Mouse (Mus musculus) WW6 (cell line): ENCODE results near the gene D230025D16Rik.
A peak's percentile ranks its signal among the peaks of the same experiment; 100 is the strongest.

Experiments used
- DNase-seq: peaks from one replicate; pipeline ENCODE4 v3.0.0-alpha.2; 2013; ENCODE audit warnings: low read depth, low spot score

D230025D16Rik gene

DNA sequence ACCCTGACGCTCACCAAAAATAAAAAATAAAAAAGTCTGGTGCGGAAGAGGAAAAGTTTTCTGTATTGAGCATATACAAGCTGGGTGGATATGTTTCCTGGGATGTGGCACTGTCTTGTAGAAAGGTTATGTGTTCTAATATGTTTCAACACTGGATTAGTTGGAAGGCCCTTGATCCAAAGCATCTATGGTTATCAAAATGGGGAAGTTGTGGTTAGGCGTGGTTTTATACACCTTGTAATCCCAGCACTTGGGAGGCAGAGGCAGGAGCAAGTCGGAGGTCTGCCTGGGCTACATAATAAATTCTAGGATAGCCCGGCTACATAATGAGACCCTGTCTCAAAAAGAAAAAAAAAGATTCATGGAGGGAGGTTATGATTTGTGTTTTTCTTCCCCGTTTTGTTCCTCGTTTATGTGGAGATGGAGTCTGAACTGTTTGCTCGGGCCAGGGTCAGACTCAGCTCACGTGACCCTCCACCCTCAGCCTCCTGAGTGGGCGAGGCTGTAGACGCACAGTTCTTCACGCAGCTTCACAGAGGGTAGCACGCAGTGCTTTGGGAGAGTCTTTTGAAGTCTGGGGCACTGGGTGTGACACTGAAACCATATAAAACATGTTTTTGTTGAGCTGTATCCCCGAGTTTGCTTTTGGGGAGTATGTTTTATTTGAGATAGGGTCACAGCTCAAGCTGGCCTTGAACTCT, 12.6 kb downstream of the D230025D16Rik start:
- DNase-seq = no peak

DNA sequence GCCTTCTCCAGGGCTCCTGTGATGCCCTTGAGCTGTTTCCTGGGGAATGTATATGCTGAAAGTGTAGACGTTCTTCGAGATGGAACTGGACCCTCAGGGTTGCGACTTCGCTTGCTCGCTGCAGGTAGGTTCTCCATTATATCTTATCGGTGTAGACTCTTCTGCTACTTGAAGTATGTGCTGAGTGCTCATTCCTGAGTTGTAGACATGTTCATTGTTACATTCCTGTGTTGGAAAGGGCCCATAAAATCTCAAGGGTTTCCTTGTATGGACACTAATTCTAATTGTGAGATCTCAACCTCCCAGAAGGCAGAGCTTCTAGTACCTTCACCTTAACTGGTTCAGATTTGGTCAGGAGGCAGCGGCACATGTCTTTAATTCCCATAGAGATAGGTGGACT, 16.1 kb downstream of the D230025D16Rik start:
- DNase-seq = no peak

DNA sequence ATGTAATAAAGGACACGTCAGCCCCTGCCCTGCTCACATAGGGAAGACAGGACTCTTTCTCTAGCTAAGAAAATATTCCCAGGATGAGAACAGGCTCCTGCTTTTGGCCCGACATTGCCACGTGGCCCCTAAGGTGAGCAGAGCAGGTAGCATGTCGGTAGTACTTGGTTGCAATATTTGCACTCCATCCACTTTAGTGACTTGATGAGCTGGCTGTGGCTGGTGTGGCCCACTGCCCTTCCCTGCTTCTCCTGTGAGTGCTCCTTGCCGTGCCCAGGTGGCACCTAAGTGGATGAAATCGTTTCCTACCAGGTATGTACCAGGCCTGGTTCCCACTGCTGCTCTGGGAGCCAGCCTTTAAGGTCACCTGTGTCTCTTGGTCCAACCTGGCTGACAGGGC, 27.0 kb downstream of the D230025D16Rik start:
- no peak for DNase-seq

DNA sequence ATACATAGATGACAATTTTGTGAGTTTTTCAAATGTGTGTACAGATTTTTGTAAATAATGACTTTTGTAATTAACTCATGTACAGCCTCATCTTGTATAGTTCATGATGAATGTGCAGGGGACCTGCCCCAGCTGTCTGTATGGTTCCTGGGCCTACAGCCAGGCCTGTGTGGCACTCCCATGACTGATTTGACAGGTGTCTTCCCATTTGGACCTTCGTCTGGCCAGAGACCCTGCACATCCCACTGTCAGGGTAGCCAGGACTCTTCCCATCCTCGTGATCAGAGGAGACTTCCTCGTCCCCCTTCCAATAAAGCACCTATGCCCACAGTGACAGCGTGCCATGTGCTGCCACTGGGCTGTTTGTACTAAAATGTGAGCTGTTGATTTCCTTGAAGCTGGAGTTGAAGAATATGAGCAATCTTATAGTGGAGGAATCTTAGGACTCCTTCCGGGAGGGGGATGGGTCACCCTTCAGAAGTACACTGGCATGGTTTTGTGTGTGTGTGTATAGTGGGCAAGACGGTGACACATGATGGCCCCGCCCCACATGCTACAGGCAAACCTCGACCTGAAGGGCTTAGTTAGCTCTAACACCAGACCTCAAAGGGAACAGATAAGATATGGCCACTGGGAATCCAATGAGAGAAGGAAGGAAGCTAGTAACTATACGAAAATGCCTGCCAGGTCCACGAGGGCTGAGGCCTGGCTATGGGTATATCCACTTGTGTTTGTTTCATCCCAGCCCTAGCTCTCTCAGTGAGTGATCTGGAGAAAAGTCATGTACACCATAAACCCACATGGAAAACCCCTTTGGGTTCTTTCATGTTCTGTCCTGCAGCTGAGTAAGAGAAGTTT, 28.0 kb downstream of the D230025D16Rik start:
- no peak for DNase-seq

DNA sequence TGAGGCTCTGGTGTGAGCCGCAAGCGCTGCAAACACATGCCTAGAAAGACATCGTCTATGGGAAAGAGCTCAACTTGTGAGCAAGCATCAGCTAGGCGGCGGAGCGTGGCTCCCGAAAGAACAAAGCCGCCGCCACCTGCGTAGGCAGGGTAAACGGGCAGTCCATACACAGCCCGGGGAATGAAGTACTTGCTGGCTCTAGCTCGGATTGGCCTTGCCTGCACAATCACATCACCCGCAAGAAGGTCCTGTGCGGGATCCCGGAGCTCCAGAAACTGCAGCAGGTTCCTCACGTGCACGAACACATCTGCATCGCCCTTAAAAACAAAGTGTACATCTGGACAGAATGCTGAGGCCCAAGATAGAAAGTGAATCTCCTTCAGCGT, 28.8 kb downstream of the D230025D16Rik start:
- DNase-seq = no peak

DNA sequence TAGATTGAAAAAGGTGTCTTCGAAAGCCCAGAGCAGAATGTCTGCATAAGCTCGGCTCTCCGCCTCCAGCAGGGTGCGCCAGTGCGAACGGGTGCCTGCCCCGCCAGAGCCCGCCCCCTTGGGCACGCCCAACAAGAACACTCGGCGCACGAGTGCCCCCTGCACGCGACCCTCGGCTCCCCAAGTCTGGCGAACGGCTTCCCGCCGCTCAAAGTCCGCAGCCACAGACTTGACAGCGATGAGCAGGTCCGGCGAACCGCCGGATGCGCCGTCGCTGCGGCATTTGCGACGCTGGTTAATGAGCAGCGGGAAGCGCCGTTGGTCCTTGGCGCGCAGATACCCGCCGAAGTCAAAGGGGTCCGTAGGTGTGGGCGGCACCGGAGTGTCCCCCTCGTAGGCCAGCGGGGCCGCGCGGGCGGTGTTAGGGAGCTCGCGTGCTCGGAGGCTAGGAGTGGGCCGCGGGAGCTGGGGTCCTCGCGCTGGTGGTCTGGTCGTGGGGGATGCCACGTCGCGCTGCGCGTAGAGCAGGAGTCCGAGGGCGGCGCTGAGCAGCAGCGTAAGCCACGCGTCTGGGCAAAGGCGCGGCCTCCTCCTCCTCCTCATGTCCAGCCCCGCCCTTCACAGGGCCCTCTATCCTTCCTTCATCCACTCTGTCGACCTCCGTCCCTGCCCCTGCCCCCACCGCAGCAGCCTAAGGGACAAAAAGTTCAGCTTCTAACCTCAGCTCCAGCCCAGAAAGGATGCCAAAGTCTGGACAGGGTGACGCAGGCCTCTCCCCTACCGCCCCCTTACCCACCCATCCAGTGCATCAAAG, 29.4 kb downstream of the D230025D16Rik start:
- peak; percentile 91 for DNase-seq

DNA sequence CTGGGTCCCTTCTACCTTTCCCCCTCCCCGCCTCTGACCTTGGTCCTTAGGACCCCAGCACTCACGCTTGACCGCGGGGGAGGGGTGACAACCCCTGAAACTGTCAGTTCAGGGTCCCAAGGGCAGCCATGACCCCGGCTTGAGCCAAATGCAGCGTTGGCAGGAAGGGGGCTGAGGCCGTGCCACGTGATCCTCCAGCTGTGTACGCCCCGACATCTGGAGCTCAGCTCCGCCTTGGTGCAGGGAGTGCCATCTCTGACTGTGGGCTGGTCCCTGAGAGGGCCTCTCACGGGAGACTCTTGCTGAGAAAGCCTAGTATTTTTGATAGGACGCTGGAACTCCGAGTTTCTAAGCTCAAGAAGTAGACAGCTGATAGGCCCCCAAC, 30.0 kb downstream of the D230025D16Rik start, which contains the start of gene B3gnt9:
Gene B3gnt9, minus strand, starts transcription at position 188 of the 385 bp plus-strand sequence.
- DNase-seq = no peak

DNA sequence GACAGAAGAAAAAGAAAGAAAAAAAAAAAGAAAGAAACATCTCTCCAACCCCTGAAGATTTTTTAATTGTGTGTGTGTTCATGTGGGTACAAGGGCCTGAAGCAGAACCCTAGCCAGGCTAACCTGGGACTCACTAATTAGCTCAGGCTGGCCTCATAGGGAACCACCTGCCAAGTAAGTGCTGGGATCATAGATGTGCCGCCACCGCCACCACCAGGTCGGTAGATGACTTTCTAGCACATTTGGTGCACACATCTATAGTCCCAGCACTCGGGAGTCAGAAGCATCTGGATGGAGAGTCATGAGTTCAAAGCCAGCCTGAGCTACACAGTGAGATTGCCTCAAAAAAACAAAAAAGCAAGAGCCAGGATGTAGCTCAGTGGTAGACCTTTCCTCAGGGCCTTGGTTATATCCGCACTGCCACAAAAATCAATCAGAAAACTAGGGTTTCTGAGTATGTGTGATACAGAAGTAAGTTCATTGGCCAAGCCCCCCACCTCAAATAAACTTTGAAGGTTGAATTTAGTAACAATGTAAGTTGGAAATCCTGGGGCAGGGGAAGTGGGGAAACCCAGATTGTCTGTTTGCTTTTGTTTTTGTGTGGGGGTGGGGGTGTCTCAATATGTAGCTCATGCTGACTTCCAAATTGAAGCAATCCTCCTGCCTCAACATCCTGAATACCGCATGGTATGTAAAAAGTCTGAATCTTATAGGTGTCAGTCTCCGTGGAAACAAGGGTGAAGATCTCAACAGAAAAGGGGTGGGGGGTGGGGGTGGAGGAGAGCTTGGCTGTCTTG, 32.6 kb downstream of the D230025D16Rik start:
- DNase-seq = no peak

DNA sequence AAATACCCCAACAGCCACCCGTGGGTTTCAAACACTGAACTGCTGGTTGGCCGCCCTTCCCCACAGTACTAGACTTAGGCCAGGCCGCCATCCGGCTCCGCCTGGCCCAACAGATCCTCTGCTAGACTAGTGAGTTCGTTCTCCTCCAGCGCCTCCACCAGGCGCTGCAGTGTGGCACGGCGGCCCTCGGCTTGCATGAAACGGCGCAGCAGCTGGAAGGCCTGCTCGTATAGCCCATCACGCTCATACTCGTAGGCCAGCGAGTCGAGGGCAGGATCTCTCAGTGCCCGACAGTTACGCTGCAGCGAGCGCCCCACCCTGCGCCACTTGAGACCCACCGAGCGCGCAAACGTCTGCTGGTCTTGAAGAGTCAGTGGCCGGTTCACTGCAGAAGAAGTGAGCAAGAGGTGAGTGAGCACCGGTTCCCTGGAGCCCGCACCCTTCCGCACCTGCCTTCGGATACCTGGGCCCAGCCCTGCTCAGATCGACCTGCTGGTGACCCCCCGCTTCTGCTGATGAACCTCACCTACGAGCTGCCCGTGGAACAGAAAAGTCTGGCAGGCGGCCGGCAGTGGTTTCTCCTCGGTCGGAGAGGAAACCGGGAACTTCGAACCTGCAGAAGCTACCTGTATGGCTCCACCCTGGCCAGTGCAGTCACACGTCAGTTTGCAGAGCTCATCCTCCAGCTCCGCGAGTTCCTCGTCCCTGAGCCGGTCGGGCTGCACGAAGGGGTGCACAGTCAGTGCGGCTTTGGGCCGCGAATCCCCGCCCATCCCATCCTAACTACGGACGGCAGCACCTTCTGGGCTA, 34.2 kb downstream of the D230025D16Rik start:
- DNase-seq = no peak

DNA sequence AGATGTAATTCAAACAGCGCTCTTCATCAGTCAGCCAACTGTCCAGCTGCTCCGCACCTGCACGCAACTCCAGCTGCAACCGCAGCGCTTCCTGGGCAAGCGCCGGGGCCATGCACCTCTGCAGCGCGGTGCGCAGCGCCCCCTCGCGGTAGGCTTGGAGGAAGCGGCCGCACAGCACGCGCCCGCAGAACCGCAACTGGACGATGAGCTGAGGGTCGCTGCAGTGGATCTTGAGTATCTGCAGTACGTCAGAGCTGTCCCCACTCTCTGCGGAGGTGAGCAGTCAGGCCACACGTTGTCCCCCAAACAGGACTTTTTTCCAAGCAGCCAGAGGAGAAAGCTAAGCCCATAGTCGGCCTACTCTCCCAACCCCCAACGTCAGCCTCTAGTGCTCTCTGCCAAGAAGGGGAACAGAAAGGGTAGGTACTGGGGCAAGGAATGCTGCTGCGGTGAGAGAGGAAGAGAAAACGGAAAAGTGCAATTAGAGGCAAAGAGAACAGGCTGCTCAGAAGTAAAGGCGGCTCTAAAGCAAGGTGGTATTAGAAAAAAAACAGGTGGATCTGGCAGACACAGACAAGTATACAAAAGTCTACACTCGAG, 34.9 kb downstream of the D230025D16Rik start:
- no peak for DNase-seq

DNA sequence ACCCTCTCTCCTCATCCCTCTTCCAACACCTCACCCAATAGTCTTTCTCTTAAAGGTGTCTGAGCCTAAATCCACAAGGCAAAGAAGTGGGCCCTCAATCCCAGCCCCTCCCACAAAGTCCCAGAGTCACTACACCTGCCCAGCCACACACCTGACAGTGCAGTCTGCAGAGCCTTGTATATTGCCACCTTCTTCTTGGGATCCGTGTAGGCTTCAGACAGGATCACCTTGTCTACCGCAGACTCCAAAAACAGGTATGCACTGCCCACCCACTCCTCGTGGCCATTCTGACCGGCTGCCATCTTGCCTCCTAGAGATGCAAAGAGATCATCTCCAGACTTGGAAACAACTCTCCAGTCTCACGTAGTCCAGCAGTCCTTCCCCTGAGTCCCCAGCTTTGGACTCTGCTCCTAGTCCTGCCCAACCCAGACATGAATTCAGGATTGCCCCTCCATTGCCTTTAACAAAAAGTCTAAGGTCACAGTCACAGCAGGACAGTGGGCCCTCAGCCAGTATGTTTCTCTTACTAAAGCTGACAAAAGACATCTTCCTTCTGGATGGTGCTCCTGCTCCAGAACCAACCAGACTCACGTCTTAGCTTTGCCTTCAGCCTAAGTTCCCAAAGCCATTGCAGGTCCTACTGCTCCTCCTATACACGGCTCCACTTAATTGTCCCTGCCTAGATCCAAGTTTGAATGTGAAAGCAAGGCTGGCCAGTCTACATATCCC, 35.6 kb downstream of the D230025D16Rik start:
- DNase-seq = no peak

DNA sequence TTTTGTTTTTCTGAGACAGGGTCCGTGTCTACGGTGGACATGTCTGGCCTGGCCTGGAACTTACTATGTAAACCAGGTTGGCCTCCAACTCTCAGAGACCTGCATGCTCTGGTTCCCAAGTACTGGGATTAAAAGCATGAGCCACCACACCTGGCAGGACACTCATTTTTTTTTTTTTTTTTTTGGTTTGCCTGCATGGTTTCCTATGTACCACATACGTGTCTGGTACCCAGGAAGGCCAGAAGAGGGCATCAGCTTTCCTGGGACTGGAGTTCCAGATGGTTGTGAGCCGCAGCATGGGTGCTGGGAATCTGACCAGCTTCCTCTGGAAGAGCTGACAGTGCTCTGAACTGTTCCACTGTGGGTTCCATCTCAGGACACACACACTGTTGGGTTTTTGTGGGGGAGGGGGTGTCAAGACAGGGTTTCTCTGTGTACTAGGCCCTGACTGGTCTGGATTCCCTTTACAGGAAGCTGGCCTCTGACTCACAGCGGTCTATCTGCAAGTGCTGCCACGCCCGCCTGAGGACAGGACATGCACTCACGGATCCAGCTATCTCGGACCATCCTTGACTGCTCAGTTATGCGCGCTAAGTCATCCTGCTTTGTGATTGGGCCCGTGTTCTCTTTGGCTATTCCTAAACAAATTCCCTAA, 36.5 kb downstream of the D230025D16Rik start:
- DNase-seq = no peak

DNA sequence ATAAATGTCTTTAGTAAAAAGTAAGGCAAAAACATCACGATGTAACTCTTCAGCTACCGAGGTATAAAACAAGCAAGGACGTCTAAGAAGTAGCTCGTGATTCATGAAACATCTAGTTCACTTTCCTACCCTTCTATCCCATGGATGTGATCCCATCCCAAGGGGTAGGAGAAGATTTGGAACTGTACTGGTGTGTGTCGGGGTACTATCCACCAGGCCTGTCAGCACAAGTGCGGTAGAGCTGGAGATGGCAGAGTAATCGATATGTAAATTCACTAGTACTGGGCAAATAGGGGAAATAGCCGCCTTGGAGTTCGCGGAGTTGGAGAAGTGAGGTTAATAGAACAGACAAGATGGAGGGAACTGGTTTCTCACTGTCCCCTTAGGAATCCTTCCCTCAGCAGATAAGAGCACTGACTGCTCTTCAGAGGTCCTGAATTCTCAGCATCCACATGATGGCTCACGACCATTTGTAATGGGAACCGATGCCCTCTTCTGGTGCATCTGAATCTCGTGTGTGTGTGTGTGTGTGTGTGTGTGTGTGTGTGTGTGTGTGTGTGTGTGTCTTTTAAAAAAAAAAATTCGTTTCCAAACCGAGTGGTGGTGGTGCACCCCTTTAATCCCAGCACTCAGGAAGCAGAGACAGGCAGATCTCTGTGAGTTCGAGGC, 38.4 kb downstream of the D230025D16Rik start:
- DNase-seq = no peak

DNA sequence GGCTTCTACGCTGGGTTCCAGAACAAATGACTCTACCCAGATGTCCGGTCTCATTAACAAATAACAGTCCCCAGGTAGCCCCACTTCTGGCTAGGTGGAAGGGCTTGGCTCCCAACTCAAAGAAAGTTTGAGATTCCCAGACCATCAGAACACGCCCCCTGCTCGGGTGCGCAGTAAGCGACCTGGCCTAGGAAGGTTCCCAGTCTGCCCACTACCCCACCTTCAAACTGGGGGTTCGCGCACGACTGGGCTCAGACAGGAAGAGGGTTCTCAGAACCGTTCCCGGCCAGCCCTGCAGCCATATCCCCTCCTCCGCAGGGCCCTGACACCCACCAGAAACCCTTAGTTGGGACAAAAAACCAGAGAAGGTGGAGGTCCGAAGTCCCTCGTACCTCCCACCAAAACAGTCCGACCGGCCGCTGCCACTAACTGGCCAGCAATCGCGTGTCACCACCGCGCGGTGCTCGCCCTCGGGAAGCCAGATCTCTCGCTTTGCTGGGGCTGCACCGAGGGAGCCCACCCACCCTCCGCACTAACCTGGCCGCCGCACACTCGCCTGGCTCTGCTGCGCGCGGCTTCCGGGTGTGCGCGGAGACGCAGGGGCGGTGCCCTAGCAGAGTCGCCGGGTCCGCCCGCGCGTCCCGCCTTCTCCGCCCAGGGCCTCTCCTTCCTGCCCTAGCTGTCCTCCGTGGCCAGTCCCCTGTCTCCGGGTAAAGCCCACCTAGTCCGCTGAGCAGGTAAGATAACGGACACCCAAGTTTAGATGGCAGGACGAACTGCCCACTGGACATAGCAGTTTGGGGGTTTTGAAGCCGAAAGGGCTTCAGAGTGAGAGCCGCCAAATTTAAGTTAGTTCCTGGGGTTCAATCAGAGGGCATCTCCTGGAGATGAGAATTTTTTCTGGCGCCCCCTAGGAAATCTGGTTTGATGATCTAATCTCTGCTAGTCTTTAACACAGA, 39.4 kb downstream of the D230025D16Rik start, which contains the start of the genes Tradd and Fbxl8:
Gene Tradd, minus strand, starts transcription at position 586 of the 959 bp plus-strand sequence.
Gene Fbxl8, plus strand, starts transcription at position 625 of the 959 bp plus-strand sequence.
- DNase-seq = no peak

DNA sequence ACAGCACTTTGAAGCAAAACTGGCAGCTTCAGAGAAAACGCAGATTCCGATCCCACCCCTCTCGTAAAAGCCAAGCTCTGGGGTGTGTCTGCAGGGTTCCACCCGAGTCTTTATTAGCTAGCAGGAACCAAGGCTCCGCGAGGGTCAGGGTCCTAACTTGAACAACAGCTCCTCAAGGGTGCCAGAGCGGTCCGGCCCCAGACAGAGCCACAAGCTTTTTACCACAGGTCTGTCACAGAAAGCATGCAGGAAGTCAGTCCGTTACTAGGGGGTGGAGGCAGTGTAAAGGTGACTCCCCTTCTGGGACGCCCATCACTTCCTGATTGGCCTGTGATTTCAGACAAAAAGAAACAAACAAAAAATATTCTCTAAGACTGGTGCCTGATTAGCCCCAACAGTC, 40.2 kb downstream of the D230025D16Rik start:
- DNase-seq = no peak

DNA sequence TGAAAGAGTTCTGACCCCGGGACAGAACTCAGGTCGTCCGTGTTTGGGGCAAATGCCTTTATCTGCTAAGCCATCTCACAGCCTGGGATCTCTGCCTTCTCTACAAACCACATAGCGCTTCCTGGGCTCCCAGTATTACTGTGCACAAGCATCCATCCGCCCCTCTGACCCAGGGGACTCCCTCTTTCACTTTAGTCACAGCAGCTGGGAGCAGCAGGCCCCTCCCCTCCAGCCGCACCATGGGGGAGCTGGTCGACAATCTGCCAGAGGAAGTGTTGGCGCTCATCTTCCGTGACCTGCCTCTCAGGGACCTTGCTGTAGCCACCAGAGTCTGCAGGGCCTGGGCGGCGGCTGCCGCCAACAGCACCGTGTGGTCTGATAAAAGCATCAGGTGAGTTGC, 41.8 kb downstream of the D230025D16Rik start:
- no peak for DNase-seq
